Mouse (Mus musculus) CH12.LX (cell line): ENCODE measurements around the gene Inpp4b. TPM values are rescaled to one million over a fixed set of nuclear protein-coding genes. Genes with fewer than 3 reads are reported as not detected.

Experiments used
- DNase-seq: peaks from one replicate; pipeline ENCODE4 v3.0.0-alpha.2; 2013; ENCODE audit errors: extremely low read depth
- H3K27ac ChIP-seq: 2 replicates; pipeline ENCODE4 v1.5.1; 2012; ENCODE audit warnings: low read depth, mild to moderate bottlenecking, control low read depth, moderate library complexity; ENCODE audit not compliant: insufficient read depth
- H3K27me3 ChIP-seq: replicated peaks from 2 replicates; pipeline ENCODE3; 2012; ENCODE audit warnings: inconsistent platforms
- H3K36me3 ChIP-seq, 2 experiments: replicated peaks in 1 of 2; 2 replicates each; pipeline versions ENCODE3 to v1.6.1; 2012; ENCODE audit warnings: inconsistent platforms in 1 of 2, low read length in 1 of 2, mild to moderate bottlenecking in 1 of 2, mixed read lengths in 1 of 2, moderate library complexity in 1 of 2; ENCODE audit not compliant: control insufficient read depth in 1 of 2, insufficient read depth in 1 of 2
- H3K4me1 ChIP-seq, 2 experiments: 2 replicates each; pipeline ENCODE4 v1.6.1; 2012; ENCODE audit warnings: inconsistent platforms in 1 of 2, moderate library complexity in 1 of 2; ENCODE audit not compliant: insufficient read depth in 2 of 2, control insufficient read depth in 1 of 2
- H3K4me2 ChIP-seq: 2 replicates; pipeline ENCODE4 v1.6.1; 2012; ENCODE audit warnings: low read depth, mild to moderate bottlenecking, control low read depth; ENCODE audit not compliant: poor library complexity, insufficient read depth, severe bottlenecking
- H3K4me3 ChIP-seq, 3 experiments: fragments of 150-350 bp in 1 of 3; sonication (generic) in 1 of 3; replicated peaks in 1 of 3; 2 replicates each; pipeline versions ENCODE3 to v1.5.1; 2011 to 2012; ENCODE audit warnings: low read depth in 2 of 3, low read length in 2 of 3, mild to moderate bottlenecking in 2 of 3, moderate library complexity in 2 of 3, control low read depth in 1 of 3, improper control_type of control experiment in 1 of 3, inconsistent platforms in 1 of 3, mixed read lengths in 1 of 3; ENCODE audit not compliant: poor library complexity in 1 of 3
- H3K79me2 ChIP-seq: replicated peaks from 2 replicates; pipeline ENCODE4 v1.6.1; 2012; ENCODE audit warnings: mild to moderate bottlenecking, moderate library complexity; ENCODE audit not compliant: control insufficient read depth, poor library complexity, insufficient read depth, severe bottlenecking; ENCODE audit errors: extremely low read depth
- H3K9ac ChIP-seq: 2 replicates; pipeline ENCODE4 v1.6.1; 2012; ENCODE audit warnings: low read depth, mild to moderate bottlenecking, control low read depth, moderate library complexity; ENCODE audit not compliant: insufficient read depth
- H3K9me3 ChIP-seq: replicated peaks from 2 replicates; pipeline ENCODE3; 2012; ENCODE audit warnings: low read length, inconsistent platforms, mixed read lengths
- CHD2 ChIP-seq: IDR thresholded peaks from 2 replicates; pipeline ENCODE4 v1.6.1; 2011; ENCODE audit warnings: low read length, improper control_type of control experiment
- CTCF ChIP-seq, 2 experiments: IDR thresholded peaks in 1 of 2; conservative IDR thresholded peaks in 1 of 2; 2 replicates each; pipeline ENCODE4 v1.5.1; 2011 to 2012; ENCODE audit warnings: low read depth in 2 of 2, low read length in 2 of 2, improper control_type of control experiment in 1 of 2, inconsistent platforms in 1 of 2, mild to moderate bottlenecking in 1 of 2, moderate library complexity in 1 of 2
- E2F4 ChIP-seq: IDR thresholded peaks from 2 replicates; pipeline ENCODE4 v1.6.1; 2011; ENCODE audit warnings: low read depth, low read length, improper control_type of control experiment; ENCODE audit not compliant: insufficient replicate concordance
- EP300 ChIP-seq: IDR thresholded peaks from 2 replicates; pipeline ENCODE4 v1.6.1; 2011; ENCODE audit warnings: low read length, improper control_type of control experiment
- ETS1 ChIP-seq: conservative IDR thresholded peaks from 2 replicates; pipeline ENCODE4 v1.6.1; 2012; ENCODE audit warnings: low read depth, mild to moderate bottlenecking, inconsistent platforms, low read length, improper control_type of control experiment, moderate library complexity
- GABPA ChIP-seq: IDR thresholded peaks from 2 replicates; pipeline ENCODE4 v1.6.1; 2012; ENCODE audit warnings: low read depth, low read length, improper control_type of control experiment, inconsistent platforms; ENCODE audit not compliant: insufficient replicate concordance
- HCFC1 ChIP-seq: IDR thresholded peaks from 2 replicates; pipeline ENCODE4 v1.6.1; 2012; ENCODE audit warnings: low read depth, mild to moderate bottlenecking, inconsistent platforms, low read length, improper control_type of control experiment
- MAX ChIP-seq: IDR thresholded peaks from 2 replicates; pipeline ENCODE4 v1.6.1; 2011; ENCODE audit warnings: low read length, improper control_type of control experiment
- MAZ ChIP-seq: IDR thresholded peaks from 2 replicates; pipeline ENCODE4 v1.6.1; 2012; ENCODE audit warnings: low read depth, mild to moderate bottlenecking, inconsistent platforms, low read length, improper control_type of control experiment, moderate library complexity
- MXI1 ChIP-seq: IDR thresholded peaks from 2 replicates; pipeline ENCODE4 v1.6.1; 2011; ENCODE audit warnings: mild to moderate bottlenecking, low read depth, low read length, improper control_type of control experiment
- NRF1 ChIP-seq: IDR thresholded peaks from 2 replicates; pipeline ENCODE4 v1.6.1; 2014; ENCODE audit warnings: low read depth, mild to moderate bottlenecking, inconsistent platforms, low read length, improper control_type of control experiment, moderate library complexity
- PAX5 ChIP-seq: IDR thresholded peaks from 2 replicates; pipeline ENCODE4 v1.6.1; 2012; ENCODE audit warnings: low read length, inconsistent platforms, mixed read lengths
- POLR2A ChIP-seq: IDR thresholded peaks from 2 replicates; pipeline ENCODE4 v1.6.1; 2011; ENCODE audit warnings: low read depth, mild to moderate bottlenecking, improper control_type of control experiment, low read length
- POLR2AphosphoS2 ChIP-seq: IDR thresholded peaks from 2 replicates; pipeline ENCODE4 v1.6.1; 2011; ENCODE audit warnings: low read depth, low read length, improper control_type of control experiment
- SIN3A ChIP-seq: IDR thresholded peaks from 2 replicates; pipeline ENCODE4 v1.6.1; 2012; ENCODE audit warnings: low read length, improper control_type of control experiment, inconsistent platforms
- SMC3 ChIP-seq: IDR thresholded peaks from 2 replicates; pipeline ENCODE4 v1.6.1; 2011; ENCODE audit warnings: low read depth, low read length, improper control_type of control experiment
- TBP ChIP-seq: conservative IDR thresholded peaks from 2 replicates; pipeline ENCODE4 v1.6.1; 2011; ENCODE audit warnings: low read depth, low read length, improper control_type of control experiment
- TCF12 ChIP-seq: IDR thresholded peaks from 2 replicates; pipeline ENCODE4 v1.6.1; 2014; ENCODE audit warnings: low read depth, mild to moderate bottlenecking, inconsistent platforms, low read length, improper control_type of control experiment
- UBTF ChIP-seq: IDR thresholded peaks from 2 replicates; pipeline ENCODE4 v1.6.1; 2012; ENCODE audit warnings: low read depth, mild to moderate bottlenecking, inconsistent platforms, low read length, improper control_type of control experiment, moderate library complexity
- USF1 ChIP-seq: IDR thresholded peaks from 2 replicates; pipeline ENCODE4 v1.6.1; 2014; ENCODE audit warnings: low read depth, mild to moderate bottlenecking, inconsistent platforms, low read length, improper control_type of control experiment
- ZC3H11A ChIP-seq: IDR thresholded peaks from 2 replicates; pipeline ENCODE4 v1.6.1; 2012; ENCODE audit warnings: low read depth, mild to moderate bottlenecking, inconsistent platforms, low read length, improper control_type of control experiment
- ZKSCAN1 ChIP-seq: IDR thresholded peaks from 2 replicates; pipeline ENCODE4 v1.6.1; 2012; ENCODE audit warnings: low read depth, inconsistent platforms, low read length, improper control_type of control experiment, borderline replicate concordance
- ZMIZ1 ChIP-seq: IDR thresholded peaks from 2 replicates; pipeline ENCODE4 v1.6.1; 2012; ENCODE audit warnings: low read depth, mild to moderate bottlenecking, inconsistent platforms, low read length, improper control_type of control experiment
- dilution Hi-C: fragments of 300-500 bp; cut with MboI; formaldehyde crosslinking; loops from 2 replicates; pipeline ENCODE4 v1.14.3; 2020; ENCODE audit warnings: low sequenced_read_pairs; ENCODE audit not compliant: extremely low pct_unique_long_range_greater_than_20kb, extremely low pct_ligation_motif_present
- in situ Hi-C: fragments of 300-500 bp; cut with MboI; formaldehyde crosslinking; loops from 3 replicates; pipeline ENCODE4 v1.14.3; 2019; ENCODE audit warnings: low sequenced_read_pairs, low pct_ligation_motif_present, low pct_unique_long_range_greater_than_20kb, mixed read lengths
- polyA plus RNA-seq: library from polyadenylated mRNA; unstranded; fragments of >175 nt; gene quantifications from 2 replicates; pipeline ENCODE4 v1.2.1, GENCODE M21; 2012; ENCODE audit warnings: low read depth; ENCODE audit not compliant: insufficient read length
- total RNA-seq, 2 experiments: library from RNA; depleted of rRNA; stranded (reverse); fragments of 300-350 nt in 1 of 2; fragments of >200 nt in 1 of 2; gene quantifications; 2 replicates each; pipeline ENCODE4 v1.2.3; 2012 to 2014

The Inpp4b gene
- total RNA-seq (2012; rRNA removed): 4.7 and 4.9 TPM in 2 replicates
- 3.4 TPM in 2 replicates for total RNA-seq (2014; rRNA removed)
- 3.0 and 3.7 TPM in 2 replicates for polyA plus RNA-seq

GRCm38 (mm10) chr8:81342236-81342998, at the start of gene Inpp4b:
Inpp4b (plus strand) TSS chr8:81342556.
- Histone ChIP-seq H3K27me3 (no peaks in the 10 kb centered on the region), H3K4me3 (peak within 1 kb of the TSS; percentile 72 to 81 (median 79)), H3K9me3 (no peaks in the 10 kb centered on the region), H3K79me2 (peaks cover 5% of the 10 kb centered on the region; the same call in 1 of the 2 replicates), H3K9ac (peak within 1 kb of the TSS; percentile 54), H3K36me3 (no peaks in the 10 kb centered on the region), H3K4me1 (peaks cover 0 to 39% of the 10 kb centered on the region in 2 experiments; a peak in 2 of 4 replicates), H3K27ac (peak within 1 kb of the TSS; percentile 75), H3K4me2 (peak within 1 kb of the TSS; percentile 69)
- TF ChIP-seq CHD2 (no peak), SIN3A (0 out of 2 replicates have a peak, but pooled peaks have one; percentile 6), UBTF (peak; percentile 71; the same call in 1 of the 2 replicates), POLR2A (peak; percentile 34; the same call in 1 of the 2 replicates), MAZ (peak; percentile 36; the same call in 1 of the 2 replicates), HCFC1 (no peak), ETS1 (0 out of 2 replicates have a peak, but pooled peaks have one; percentile 18), TCF12 (peak; percentile 54; the same call in 1 of the 2 replicates), NRF1 (no peak), TBP (0 out of 2 replicates have a peak, but pooled peaks have one; percentile 15)
- in situ Hi-C loops: loop anchor here (10.0 to 25.0 kb wide), 2 partner anchors 462 to 695 kb away; no protein-coding TSS in a partner anchor
- peak; percentile 79 for DNase-seq
- dilution Hi-C loops: no loop called here

GRCm38 (mm10) chr8:81335250-81335649, 7.1 kb upstream of the Inpp4b start:
- Histone ChIP-seq H3K4me3 (no peak overlapping the region), H3K36me3 (no peaks in the 10 kb centered on the region), H3K9ac (no peak overlapping the region), H3K27me3 (no peaks in the 10 kb centered on the region), H3K4me2 (no peak overlapping the region), H3K27ac (no peak overlapping the region), H3K9me3 (no peaks in the 10 kb centered on the region), H3K4me1 (peaks cover 4 to 23% of the 10 kb centered on the region in 2 experiments; a peak in 2 of 4 replicates), H3K79me2 (no peaks in the 10 kb centered on the region)
- DNase-seq: no peak
- in situ Hi-C loops: loop anchor here (25.0 kb wide), 1 partner anchor 702 kb away; no protein-coding TSS in a partner anchor
- TF ChIP-seq ZMIZ1: no peak
- no peak for TF ChIP-seq CTCF (conservative IDR thresholded peaks at IDR 0.05 in 1 of 2, IDR thresholded peaks at IDR 0.05 in 1 of 2; ENCODE audit: low read depth in 2 of 2, low read length in 2 of 2)
- no peak for TF ChIP-seq MXI1
- no peak for TF ChIP-seq PAX5
- no peak for TF ChIP-seq TCF12
- no peak for TF ChIP-seq SMC3
- TF ChIP-seq EP300: no peak
- TF ChIP-seq POLR2AphosphoS2: no peak
- TF ChIP-seq USF1: no peak
- no peak for TF ChIP-seq E2F4
- no peak for TF ChIP-seq GABPA
- TF ChIP-seq MAX: no peak
- no peak for TF ChIP-seq ZC3H11A
- TF ChIP-seq ZKSCAN1: no peak
- no peak for TF ChIP-seq HCFC1
- dilution Hi-C loops: no loop called here
